Mouse (Mus musculus): Measurements from ENCODE around the gene Zkscan5. TPM values are rescaled to one million over a fixed set of nuclear protein-coding genes. Genes with fewer than 3 reads are reported as not detected.
A peak's percentile ranks its signal among the peaks of the same experiment; 100 is the strongest.

Gene Zkscan5
- polyA plus RNA-seq (2015; fragmentation: Nextera tagmentation; extraction: Ambion mirVana) = 3.6 and 3.7 TPM in 2 replicates

DNA sequence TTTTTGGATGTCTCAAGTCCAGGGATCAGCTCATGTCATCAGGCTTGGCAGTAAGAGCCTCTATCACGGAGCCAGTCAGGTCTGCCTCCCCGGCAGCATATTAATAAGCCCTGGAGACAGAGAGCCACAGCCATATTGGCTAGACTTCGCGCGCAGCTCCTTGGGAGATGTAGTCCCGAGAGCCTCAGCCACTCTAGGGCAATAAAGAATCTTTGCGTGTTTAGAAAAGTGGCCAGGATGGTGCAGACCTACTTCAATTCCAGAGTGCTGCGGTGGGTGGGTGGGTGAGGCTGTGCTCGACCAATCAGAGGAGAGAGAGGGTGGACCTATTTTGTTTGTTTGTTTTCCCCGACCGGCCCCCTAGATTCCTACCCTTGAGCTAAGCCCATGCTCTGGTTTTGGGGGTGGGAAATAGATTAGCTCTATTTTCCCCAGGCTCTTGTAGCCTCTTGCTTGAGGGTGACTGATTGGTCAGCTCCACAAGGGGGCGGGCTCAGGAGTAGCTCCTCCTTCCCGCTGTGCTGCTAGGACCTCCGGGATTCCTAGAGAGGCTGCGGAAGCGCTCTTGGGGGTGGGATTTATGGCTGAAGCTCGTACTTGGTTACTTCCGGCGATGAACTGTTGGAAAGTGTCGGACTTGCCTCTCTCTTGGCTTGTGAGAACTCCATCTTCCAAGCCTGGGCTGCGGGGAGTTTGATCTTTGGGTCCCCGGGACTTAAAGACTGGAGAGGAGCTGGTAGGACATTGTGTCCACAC lies at the start of gene Zkscan5:
Gene Zkscan5 (plus strand): TSS at position 627 of the 756 bp plus-strand sequence.
- Histone ChIP-seq H3K27me3 (no peaks in the 10 kb centered on the region), H3K9ac (peak within 1 kb of the TSS; percentile 63), H3K4me1 (replicated peaks) (peaks cover 53% of the 10 kb centered on the region), H3K4me3 (replicated peaks) (peak within 1 kb of the TSS; percentile 69), H3K9me3 (replicated peaks) (no peaks in the 10 kb centered on the region), H3K4me2 (peak within 1 kb of the TSS; percentile 86), H3K27ac (replicated peaks) (peak within 1 kb of the TSS; percentile 95), H3K36me3 (replicated peaks) (peaks cover 18% of the 10 kb centered on the region; the same call in 1 of the 2 replicates)
- WGBS (ENCODE audit: insufficient replicate concordance) = under 1% methylated on average over 22 of the region's 22 CpGs
- ATAC-seq (ENCODE audit: insufficient read depth) = peak; percentile 95

DNA sequence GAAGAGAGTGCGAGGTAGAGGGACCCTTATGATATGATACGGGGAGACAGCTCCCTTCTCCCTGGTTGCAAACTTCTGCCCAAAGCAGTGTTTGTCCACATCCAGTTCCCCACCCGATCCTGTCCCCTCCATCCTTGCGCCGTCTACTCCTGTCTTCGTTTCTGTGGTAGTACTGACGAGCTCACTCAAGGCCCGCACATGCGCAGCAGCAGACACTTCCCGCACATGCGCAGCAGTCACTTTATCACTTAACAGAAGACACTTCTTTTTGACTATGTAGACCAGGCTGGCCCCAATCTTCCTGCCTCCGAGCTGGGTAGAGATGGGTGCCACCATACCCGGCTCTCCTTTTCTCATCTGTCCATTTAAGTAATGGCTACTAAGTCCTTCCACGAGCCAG lies 43.0 kb upstream of the Zkscan5 start:
- Histone ChIP-seq H3K4me3 (replicated peaks) (no peak overlapping the region), H3K4me1 (replicated peaks) (peaks cover 20% of the 10 kb centered on the region), H3K27me3 (no peaks in the 10 kb centered on the region), H3K4me2 (no peak overlapping the region), H3K27ac (replicated peaks) (no peak overlapping the region), H3K36me3 (replicated peaks) (peaks cover 82% of the 10 kb centered on the region), H3K9me3 (replicated peaks) (no peaks in the 10 kb centered on the region), H3K9ac (no peak overlapping the region)
- ATAC-seq (ENCODE audit: insufficient read depth) = no peak
- WGBS (ENCODE audit: insufficient replicate concordance) = 86% methylated on average over 14 of the region's 14 CpGs

DNA sequence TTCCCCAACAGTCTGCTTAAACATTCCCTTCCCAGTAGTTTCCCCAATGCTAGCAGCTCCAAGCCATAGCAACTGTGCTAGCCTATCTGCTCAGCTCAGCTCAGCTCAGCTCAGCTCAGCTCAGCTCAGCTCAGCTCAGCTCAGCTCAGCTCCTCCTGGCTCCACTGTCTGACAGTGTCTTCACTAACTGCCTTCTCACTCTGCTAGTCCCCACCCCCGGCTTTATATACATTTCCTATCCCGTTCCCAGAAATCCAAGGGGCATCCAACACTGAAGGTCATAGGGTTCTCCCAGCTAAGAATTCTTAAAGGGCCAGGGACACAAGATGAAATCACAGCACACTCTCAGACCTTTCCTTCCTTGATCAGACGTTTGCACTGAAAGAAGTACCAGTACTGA lies 39.7 kb upstream of the Zkscan5 start:
- Histone ChIP-seq H3K4me2 (peak overlapping the region; percentile 7; the same call in 1 of the 2 replicates), H3K27ac (replicated peaks) (no peak overlapping the region), H3K9me3 (replicated peaks) (no peaks in the 10 kb centered on the region), H3K9ac (no peak overlapping the region), H3K4me3 (replicated peaks) (no peak overlapping the region), H3K36me3 (replicated peaks) (peaks cover 55% of the 10 kb centered on the region), H3K4me1 (replicated peaks) (peaks cover 43% of the 10 kb centered on the region), H3K27me3 (no peaks in the 10 kb centered on the region)
- no peak for ATAC-seq (ENCODE audit: insufficient read depth)
- WGBS (ENCODE audit: insufficient replicate concordance) = 63% methylated on average over 3 of the region's 3 CpGs

DNA sequence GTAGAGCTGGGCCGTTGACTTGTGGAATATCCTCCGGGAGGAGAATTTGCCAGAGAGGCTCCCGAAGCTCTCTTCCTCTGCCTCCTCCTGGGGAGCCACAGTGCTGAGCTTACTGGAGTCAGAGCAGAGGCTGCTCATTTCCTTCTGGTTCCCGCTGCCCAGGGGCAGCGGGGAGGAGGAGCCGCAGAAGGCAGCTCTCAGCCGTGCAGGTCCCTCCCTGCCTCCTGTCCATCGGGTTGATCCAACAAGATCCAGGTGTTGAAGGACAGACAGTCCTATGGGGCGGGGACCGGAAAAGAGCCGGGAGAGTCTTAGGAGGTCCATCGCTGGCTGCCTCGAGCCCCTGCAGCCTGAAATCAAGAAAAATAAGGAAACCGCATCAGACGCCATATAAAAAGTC lies 39.2 kb upstream of the Zkscan5 start:
- H3K27ac ChIP-seq (replicated peaks) = no peak overlapping the region
- no peak for ATAC-seq (ENCODE audit: insufficient read depth)
- H3K27me3 ChIP-seq = no peaks in the 10 kb centered on the region
- H3K4me2 ChIP-seq = peak overlapping the region; percentile 7; the same call in 1 of the 2 replicates
- peaks cover 52% of the 10 kb centered on the region for H3K36me3 ChIP-seq (replicated peaks)
- peaks cover 44% of the 10 kb centered on the region for H3K4me1 ChIP-seq (replicated peaks)
- no peak overlapping the region for H3K9ac ChIP-seq
- 86% methylated on average over 15 of the region's 15 CpGs for WGBS (ENCODE audit: insufficient replicate concordance)
- no peaks in the 10 kb centered on the region for H3K9me3 ChIP-seq (replicated peaks)
- no peak overlapping the region for H3K4me3 ChIP-seq (replicated peaks)

DNA sequence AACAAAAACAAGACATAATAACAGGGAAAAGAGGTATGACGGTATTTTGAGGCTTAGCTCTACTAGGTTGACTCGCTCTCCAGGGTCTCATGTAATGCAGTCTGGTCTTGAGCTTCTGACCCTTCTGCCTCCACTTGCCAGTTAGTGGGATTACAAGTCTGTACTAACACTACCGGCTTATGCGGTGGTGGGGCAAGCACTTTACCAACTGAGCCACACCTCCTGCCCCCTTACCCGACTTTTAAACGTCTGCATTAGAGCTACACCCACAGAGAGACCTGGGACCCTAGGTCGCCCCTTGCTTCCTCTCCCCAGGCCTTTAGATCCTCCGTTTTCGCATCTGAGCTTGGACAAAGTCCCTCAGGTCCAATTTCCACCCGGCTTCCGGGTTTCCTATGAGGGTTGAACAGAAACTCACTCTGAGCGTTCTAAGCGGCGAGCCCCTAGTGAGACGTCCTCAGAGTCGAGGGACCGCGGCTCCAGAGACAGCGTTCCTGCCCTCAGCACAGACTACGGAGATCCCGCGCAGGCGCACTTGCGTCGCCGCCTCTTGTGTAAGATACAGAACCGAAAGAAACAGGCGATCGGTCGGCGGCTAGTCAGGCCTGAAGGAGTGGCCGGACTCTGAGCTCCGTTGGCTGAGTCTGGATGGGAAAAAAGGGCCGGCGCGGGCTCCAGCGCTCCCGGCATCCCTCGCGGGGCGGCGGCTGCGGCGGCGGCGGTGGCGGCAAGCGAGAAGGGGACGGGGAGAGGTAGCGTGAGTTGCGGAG lies 37.6 kb upstream of the Zkscan5 start, which contains the start of the genes Ptcd1 and Cpsf4:
Gene Ptcd1 (minus strand): TSS at position 573 of the 770 bp plus-strand sequence.
Gene Cpsf4 (plus strand): TSS at position 678 of the 770 bp plus-strand sequence.
- Histone ChIP-seq H3K36me3 (replicated peaks) (peaks cover 52% of the 10 kb centered on the region), H3K4me1 (replicated peaks) (peaks cover 46% of the 10 kb centered on the region), H3K4me2 (peak within 1 kb of the TSS; percentile 89), H3K9me3 (replicated peaks) (no peaks in the 10 kb centered on the region), H3K9ac (peak within 1 kb of the TSS; percentile 99), H3K27me3 (no peaks in the 10 kb centered on the region), H3K4me3 (replicated peaks) (peak within 1 kb of the TSS; percentile 99), H3K27ac (replicated peaks) (peak within 1 kb of the TSS; percentile 87)
- ATAC-seq (ENCODE audit: insufficient read depth) = peak; percentile 96
- under 1% methylated on average over 51 of the region's 51 CpGs for WGBS (ENCODE audit: insufficient replicate concordance)

DNA sequence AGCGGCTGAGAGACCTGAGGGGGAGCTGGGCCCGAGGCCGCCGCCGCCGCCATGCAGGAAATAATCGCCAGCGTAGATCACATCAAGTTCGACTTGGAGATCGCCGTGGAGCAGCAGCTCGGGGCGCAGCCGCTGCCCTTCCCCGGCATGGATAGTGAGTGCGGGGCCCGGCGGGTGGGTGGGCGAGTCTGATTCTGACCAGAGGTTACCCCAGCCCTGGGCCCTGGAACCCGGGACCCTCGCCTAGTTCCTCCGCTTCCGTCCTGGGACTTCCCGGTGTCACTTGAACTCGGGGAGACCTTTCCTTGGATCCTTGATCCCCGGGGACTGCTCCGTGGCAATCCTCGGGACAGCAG lies 37.1 kb upstream of the Zkscan5 start:
- Histone ChIP-seq H3K4me1 (replicated peaks) (peaks cover 46% of the 10 kb centered on the region), H3K27ac (replicated peaks) (peak overlapping the region; percentile 87), H3K4me2 (peak overlapping the region; percentile 89), H3K9me3 (replicated peaks) (no peaks in the 10 kb centered on the region), H3K36me3 (replicated peaks) (peaks cover 54% of the 10 kb centered on the region), H3K9ac (peak overlapping the region; percentile 99), H3K27me3 (no peaks in the 10 kb centered on the region), H3K4me3 (replicated peaks) (peak overlapping the region; percentile 99)
- ATAC-seq (ENCODE audit: insufficient read depth) = peak; percentile 19
- under 1% methylated on average over 28 of the region's 28 CpGs for WGBS (ENCODE audit: insufficient replicate concordance)

DNA sequence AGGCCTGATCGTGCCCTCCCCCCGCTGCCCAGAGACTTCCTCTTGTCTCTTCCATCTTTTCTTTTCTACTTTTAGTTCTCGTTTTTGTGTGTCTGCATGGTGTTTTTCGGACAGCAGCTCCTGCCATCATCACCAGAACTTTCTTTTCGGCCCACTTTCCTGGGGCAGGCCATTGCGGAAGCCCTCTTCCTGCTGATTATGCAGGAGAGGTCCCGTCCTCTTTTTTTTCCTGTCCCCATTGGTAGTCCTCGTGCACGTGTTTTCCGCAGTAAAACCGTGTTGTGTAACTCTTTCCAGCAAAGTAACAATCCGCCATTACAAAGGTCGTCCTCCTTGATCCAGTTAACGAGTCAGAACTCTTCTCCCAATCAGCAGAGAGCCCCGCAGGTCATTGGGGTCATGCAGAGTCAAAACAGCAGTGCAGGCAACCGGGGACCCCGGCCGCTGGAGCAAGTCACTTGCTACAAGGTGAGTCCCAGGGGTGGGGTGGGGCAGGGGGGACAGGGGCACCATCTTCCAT lies 25.8 kb upstream of the Zkscan5 start:
- H3K9me3 ChIP-seq (replicated peaks) = no peaks in the 10 kb centered on the region
- peaks cover 100% of the 10 kb centered on the region for H3K36me3 ChIP-seq (replicated peaks)
- H3K4me2 ChIP-seq = no peak overlapping the region
- no peaks in the 10 kb centered on the region for H3K27me3 ChIP-seq
- no peak for ATAC-seq (ENCODE audit: insufficient read depth)
- H3K4me3 ChIP-seq (replicated peaks) = no peak overlapping the region
- WGBS (ENCODE audit: insufficient replicate concordance) = 76% methylated on average over 18 of the region's 18 CpGs
- H3K27ac ChIP-seq (replicated peaks) = no peak overlapping the region; the same call in 1 of the 2 replicates
- no peak overlapping the region for H3K9ac ChIP-seq
- no peaks in the 10 kb centered on the region for H3K4me1 ChIP-seq (replicated peaks)

DNA sequence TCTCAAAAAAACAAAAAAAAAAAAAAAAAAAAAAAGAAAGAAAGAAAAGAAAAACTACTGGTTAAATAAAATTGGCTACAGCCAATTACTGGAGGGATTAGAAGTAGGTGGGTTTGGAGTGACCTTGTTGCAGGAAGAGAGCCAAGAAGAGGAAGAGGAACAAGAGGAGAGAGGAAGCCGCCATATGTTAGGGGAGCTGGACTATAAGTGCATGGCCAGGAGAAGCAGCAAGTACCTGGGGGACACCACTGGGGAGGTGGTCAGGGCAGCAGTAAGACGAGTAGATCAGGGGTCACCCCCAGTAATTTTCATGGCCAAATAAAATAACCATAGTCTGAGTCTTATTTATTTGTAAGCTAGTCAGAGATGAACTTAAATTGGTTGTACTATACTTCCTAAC lies 19.1 kb upstream of the Zkscan5 start:
- Histone ChIP-seq H3K9ac (no peak overlapping the region), H3K27ac (replicated peaks) (no peak overlapping the region), H3K4me2 (no peak overlapping the region), H3K9me3 (replicated peaks) (no peaks in the 10 kb centered on the region), H3K36me3 (replicated peaks) (peaks cover 89% of the 10 kb centered on the region), H3K27me3 (no peaks in the 10 kb centered on the region), H3K4me1 (replicated peaks) (peaks cover 29% of the 10 kb centered on the region), H3K4me3 (replicated peaks) (no peak overlapping the region)
- 68% methylated on average over 2 of the region's 2 CpGs for WGBS (ENCODE audit: insufficient replicate concordance)
- no peak for ATAC-seq (ENCODE audit: insufficient read depth)

DNA sequence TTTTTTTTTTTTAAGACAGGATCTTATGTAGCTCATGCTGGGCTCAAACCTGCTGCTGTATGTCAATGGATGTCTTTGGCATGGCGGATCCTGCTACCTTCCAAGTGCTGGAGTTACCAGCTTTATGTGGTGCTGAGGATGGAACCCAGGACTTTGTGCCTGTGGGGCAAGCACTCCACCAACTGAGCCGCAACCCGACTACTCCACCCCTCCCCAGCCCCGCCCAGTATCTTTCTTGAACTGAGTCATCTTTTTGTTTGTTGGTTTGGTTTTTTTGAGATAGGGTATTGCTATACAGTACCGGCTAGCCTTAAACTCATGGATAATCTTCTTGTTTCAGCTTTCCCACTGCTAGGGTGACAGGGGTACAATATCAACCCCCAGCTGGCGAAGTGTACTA lies 14.9 kb upstream of the Zkscan5 start:
- ATAC-seq (ENCODE audit: insufficient read depth) = no peak
- peak overlapping the region; percentile 81 for H3K4me2 ChIP-seq

DNA sequence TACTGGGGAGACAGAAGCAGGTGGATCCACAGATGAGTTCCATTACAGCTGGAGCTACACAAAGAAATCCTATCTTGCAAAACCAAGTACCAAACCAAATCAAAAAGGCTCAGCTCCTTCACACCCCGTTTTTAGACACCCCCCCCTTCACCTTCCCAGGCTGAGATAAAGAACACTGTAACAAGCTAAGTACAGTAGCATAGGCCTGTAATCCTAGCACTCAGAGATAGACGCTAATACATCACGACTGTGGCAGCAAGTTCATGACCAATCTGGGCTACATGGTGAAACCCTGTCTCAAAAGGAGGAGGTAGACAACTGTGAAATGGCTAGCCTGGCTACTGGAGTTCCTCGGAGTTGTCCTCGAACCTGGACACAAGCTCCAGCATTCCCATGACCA lies 14.0 kb upstream of the Zkscan5 start:
- no peaks in the 10 kb centered on the region for H3K27me3 ChIP-seq
- H3K9me3 ChIP-seq (replicated peaks) = no peaks in the 10 kb centered on the region
- H3K27ac ChIP-seq (replicated peaks) = peak overlapping the region; percentile 76
- peak overlapping the region; percentile 73 for H3K4me3 ChIP-seq (replicated peaks)
- H3K9ac ChIP-seq = peak overlapping the region; percentile 73
- H3K4me1 ChIP-seq (replicated peaks) = peaks cover 41% of the 10 kb centered on the region
- ATAC-seq (ENCODE audit: insufficient read depth) = no peak
- 14% methylated on average over 5 of the region's 5 CpGs for WGBS (ENCODE audit: insufficient replicate concordance)
- H3K4me2 ChIP-seq = peak overlapping the region; percentile 81
- H3K36me3 ChIP-seq (replicated peaks) = peaks cover 58% of the 10 kb centered on the region

More for the DNA sequence above, 14.9 kb upstream of the Zkscan5 start:
- 40% methylated on average over 6 of the region's 6 CpGs for WGBS (ENCODE audit: insufficient replicate concordance)
- peak overlapping the region; percentile 73 for H3K4me3 ChIP-seq (replicated peaks)
- peaks cover 58% of the 10 kb centered on the region for H3K36me3 ChIP-seq (replicated peaks)
- 0 out of 2 replicates have a peak overlapping the region, but pooled peaks have one; percentile 73 for H3K9ac ChIP-seq
- H3K4me1 ChIP-seq (replicated peaks) = peaks cover 41% of the 10 kb centered on the region
- no peaks in the 10 kb centered on the region for H3K27me3 ChIP-seq
- peak overlapping the region; percentile 76; the same call in 1 of the 2 replicates for H3K27ac ChIP-seq (replicated peaks)
- H3K9me3 ChIP-seq (replicated peaks) = no peaks in the 10 kb centered on the region

Measured in liver, embryonic 15.5 days (tissue).